Mouse (Mus musculus) forebrain, embryonic 11.5 days (tissue): Measurements from ENCODE around the gene Nfe2l1. TPM values are rescaled to one million over a fixed set of nuclear protein-coding genes. Genes with fewer than 3 reads are reported as not detected.

Experiments
- ATAC-seq: fragments of 200-750 bp; cut with Nextera tagmentation; replicated peaks from 2 replicates; pipeline ENCODE4 v1.8.0; 2017; ENCODE audit warnings: moderate TSS enrichment; ENCODE audit not compliant: low FRiP score
- DNase-seq: peaks from one replicate; pipeline ENCODE4 v3.0.0-alpha.2; 2017; ENCODE audit warnings: low spot score
- H3K27ac ChIP-seq: fragments of 300-500 bp; sonication (generic); 2 replicates; pipeline ENCODE4 v1.5.1; 2014; ENCODE audit warnings: low read depth, low read length
- H3K27me3 ChIP-seq: fragments of 300-500 bp; sonication (generic); 2 replicates; pipeline ENCODE4 v1.6.1; 2014; ENCODE audit warnings: mild to moderate bottlenecking, low read length, mixed read lengths; ENCODE audit not compliant: control insufficient read depth, insufficient read depth
- H3K36me3 ChIP-seq: fragments of 300-500 bp; sonication (generic); 2 replicates; pipeline ENCODE4 v1.6.1; 2014; ENCODE audit warnings: mild to moderate bottlenecking, low read length, moderate library complexity, mixed read lengths; ENCODE audit not compliant: control insufficient read depth, insufficient read depth
- H3K4me1 ChIP-seq: fragments of 300-500 bp; sonication (generic); replicated peaks from 2 replicates; pipeline ENCODE4 v1.6.1; 2014; ENCODE audit warnings: low read length, mixed read lengths; ENCODE audit not compliant: control insufficient read depth, insufficient read depth
- H3K4me2 ChIP-seq: fragments of 300-500 bp; sonication (generic); 2 replicates; pipeline ENCODE4 v1.6.1; 2014; ENCODE audit warnings: low read depth, mild to moderate bottlenecking, low read length, moderate library complexity, mixed read lengths; ENCODE audit not compliant: severe bottlenecking
- H3K4me3 ChIP-seq: fragments of 300-500 bp; sonication (generic); 2 replicates; pipeline ENCODE4 v1.5.1; 2014; ENCODE audit warnings: low read depth, low read length
- H3K9ac ChIP-seq: fragments of 300-500 bp; sonication (generic); 2 replicates; pipeline ENCODE4 v1.6.1; 2014; ENCODE audit warnings: low read length
- H3K9me3 ChIP-seq: fragments of 300-500 bp; sonication (generic); 2 replicates; pipeline ENCODE4 v1.6.1; 2016; ENCODE audit warnings: low read length, mixed read lengths; ENCODE audit not compliant: control insufficient read depth
- WGBS: fragments of 180-500 bp; shearing (Covaris S2); extraction: QIAGEN DNeasy Blood & Tissue Kit; methylation state at CpG from one replicate; pipeline ENCODE4 v1.1.7; 2014; 5-methylcytosine and 5-hydroxymethylcytosine counted together
- polyA plus RNA-seq: library from polyadenylated mRNA; unstranded; fragments of >200 nt; fragmentation: Nextera tagmentation; extraction: Ambion mirVana; gene quantifications from 2 replicates; pipeline ENCODE4 v1.2.1, GENCODE M21; 2014

The Nfe2l1 gene
- polyA plus RNA-seq, 1 experiment from 2014 or later: 42.9 TPM

DNA sequence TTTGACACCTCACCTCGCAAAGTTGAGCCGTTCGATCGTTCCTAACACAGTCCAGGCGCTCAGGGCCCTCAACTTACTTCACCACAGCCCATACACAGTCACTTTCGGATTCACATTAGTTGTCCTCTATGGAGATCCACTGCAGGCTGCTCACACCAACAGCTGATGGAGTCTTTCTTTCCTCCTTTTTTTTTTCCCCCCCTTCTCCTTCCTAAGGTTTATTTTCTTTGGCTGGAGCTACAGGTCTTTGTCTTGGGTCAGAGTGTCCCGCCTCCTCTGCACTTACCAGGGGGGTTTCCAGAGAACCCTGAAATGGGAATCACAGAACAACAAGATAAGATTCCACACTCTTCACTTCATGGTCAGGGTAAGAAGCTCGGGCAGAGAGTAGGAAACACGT is 1.9 kb downstream of the Nfe2l1 start:
- Histone ChIP-seq H3K9ac (no peak overlapping the region), H3K4me3 (no peak overlapping the region), H3K36me3 (no peaks in the 10 kb centered on the region), H3K4me1 (peaks cover 36% of the 10 kb centered on the region), H3K9me3 (no peaks in the 10 kb centered on the region), H3K27ac (no peak overlapping the region), H3K27me3 (no peaks in the 10 kb centered on the region), H3K4me2 (no peak overlapping the region; the same call in 1 of the 2 replicates)
- DNase-seq: no peak
- 87% methylated on average over 9 of the region's 9 CpGs for WGBS
- ATAC-seq: no peak

DNA sequence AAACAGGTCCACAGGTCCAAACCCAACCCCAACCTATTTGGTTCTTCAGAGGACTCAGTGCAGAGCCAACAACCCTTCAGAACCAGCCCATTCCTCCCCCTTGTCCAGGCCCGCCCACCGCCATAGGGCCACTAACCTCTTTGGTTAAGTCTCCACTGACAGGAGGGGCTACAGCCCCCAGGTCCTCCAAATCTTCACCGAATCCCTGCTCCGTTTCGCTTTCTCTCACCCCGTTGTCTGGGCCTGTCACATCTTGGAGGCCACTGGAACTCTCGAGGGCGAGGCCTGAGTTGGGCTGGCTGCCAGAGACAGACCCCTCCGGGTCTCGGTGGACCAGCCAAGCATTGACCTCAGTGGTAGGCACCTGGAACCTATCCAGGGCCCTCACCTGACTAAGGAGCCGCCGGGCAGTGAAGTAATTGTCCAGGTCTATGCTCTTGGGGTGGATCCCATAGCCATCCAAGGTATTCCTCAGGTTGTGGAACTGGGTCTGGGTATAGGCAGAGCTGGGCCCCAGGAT is 2.6 kb downstream of the Nfe2l1 start:
- H3K27me3 ChIP-seq: no peaks in the 10 kb centered on the region
- H3K9me3 ChIP-seq: no peaks in the 10 kb centered on the region
- ATAC-seq: no peak
- H3K4me2 ChIP-seq: peak overlapping the region; percentile 11; the same call in 1 of the 2 replicates
- no peak overlapping the region for H3K27ac ChIP-seq
- no peaks in the 10 kb centered on the region for H3K36me3 ChIP-seq
- no peak overlapping the region for H3K9ac ChIP-seq
- DNase-seq: no peak
- H3K4me3 ChIP-seq: no peak overlapping the region
- peaks cover 36% of the 10 kb centered on the region for H3K4me1 ChIP-seq
- 93% methylated on average over 12 of the region's 12 CpGs for WGBS

DNA sequence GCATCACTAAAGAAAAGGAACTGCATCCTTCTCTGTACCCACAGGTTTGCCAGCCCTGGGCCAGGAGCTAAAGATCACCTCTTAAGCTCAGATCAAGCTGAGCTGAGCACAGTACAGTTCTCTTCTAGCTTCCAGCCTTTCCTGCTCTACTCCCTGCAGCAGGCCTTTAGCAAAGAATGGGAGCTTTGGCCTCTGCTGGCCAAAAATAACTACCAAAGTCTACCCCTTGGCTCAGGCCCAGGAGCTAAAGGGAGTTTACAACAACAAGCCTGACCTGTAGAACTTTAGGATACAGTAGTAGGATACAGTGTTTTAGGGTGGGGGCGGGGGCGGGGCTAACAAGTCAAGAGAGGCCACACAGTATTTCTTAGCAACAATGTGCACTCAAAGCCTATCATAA is 3.3 kb downstream of the Nfe2l1 start:
- Histone ChIP-seq H3K27me3 (no peaks in the 10 kb centered on the region), H3K9ac (0 out of 2 replicates have a peak overlapping the region, but pooled peaks have one; percentile 27), H3K27ac (no peak overlapping the region), H3K4me1 (peaks cover 36% of the 10 kb centered on the region), H3K36me3 (peaks cover 1% of the 10 kb centered on the region; the same call in 1 of the 2 replicates), H3K9me3 (no peaks in the 10 kb centered on the region), H3K4me2 (no peak overlapping the region; the same call in 1 of the 2 replicates), H3K4me3 (no peak overlapping the region)
- ATAC-seq (no peak), DNase-seq (no peak)
- 88% methylated on average over 2 of the region's 2 CpGs for WGBS

DNA sequence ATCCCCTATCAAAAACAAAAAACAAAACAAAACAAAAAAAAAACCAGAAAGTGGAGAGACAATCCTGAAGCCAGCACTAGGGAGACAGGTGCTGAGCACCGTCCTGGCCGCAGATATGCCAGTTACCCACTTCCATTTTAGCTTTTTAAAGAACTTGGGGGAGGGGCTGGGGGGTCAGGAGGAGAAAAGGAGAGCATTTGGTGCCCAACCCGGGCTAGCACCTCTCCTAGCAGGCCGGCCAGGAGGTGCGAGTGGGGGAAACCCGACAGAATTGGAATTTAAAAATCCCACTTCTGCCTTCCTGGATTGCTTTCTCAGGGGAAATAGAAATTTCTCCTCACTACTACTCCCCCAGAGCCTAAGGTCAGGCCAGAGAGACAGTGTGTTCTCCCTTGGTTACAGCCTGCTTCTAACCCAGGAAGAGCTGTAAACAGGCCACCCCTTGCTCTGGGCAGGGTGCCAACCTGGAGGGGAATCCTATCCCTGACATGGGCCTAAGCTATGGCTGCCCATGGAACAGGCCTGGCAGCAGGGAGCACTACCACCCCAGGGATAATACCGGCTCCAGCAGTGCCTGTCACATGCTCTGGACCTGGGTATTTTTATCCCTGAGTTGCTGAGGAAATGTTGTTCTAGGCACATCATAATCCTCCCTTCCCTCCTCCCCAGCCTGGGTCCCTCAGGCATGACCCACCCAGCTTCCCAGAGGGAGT is 4.8 kb downstream of the Nfe2l1 start:
- H3K4me1 ChIP-seq: peaks cover 36% of the 10 kb centered on the region
- 53% methylated on average over 7 of the region's 7 CpGs for WGBS
- H3K9me3 ChIP-seq: no peaks in the 10 kb centered on the region
- ATAC-seq: no peak
- peak overlapping the region; percentile 84 for H3K27ac ChIP-seq
- peak overlapping the region; percentile 98 for H3K4me2 ChIP-seq
- no peaks in the 10 kb centered on the region for H3K27me3 ChIP-seq
- H3K4me3 ChIP-seq: no peak overlapping the region; the same call in 1 of the 2 replicates
- 0 out of 2 replicates have a peak overlapping the region, but pooled peaks have one; percentile 16 for H3K9ac ChIP-seq
- DNase-seq: peak; percentile 51
- peaks cover 11% of the 10 kb centered on the region for H3K36me3 ChIP-seq

DNA sequence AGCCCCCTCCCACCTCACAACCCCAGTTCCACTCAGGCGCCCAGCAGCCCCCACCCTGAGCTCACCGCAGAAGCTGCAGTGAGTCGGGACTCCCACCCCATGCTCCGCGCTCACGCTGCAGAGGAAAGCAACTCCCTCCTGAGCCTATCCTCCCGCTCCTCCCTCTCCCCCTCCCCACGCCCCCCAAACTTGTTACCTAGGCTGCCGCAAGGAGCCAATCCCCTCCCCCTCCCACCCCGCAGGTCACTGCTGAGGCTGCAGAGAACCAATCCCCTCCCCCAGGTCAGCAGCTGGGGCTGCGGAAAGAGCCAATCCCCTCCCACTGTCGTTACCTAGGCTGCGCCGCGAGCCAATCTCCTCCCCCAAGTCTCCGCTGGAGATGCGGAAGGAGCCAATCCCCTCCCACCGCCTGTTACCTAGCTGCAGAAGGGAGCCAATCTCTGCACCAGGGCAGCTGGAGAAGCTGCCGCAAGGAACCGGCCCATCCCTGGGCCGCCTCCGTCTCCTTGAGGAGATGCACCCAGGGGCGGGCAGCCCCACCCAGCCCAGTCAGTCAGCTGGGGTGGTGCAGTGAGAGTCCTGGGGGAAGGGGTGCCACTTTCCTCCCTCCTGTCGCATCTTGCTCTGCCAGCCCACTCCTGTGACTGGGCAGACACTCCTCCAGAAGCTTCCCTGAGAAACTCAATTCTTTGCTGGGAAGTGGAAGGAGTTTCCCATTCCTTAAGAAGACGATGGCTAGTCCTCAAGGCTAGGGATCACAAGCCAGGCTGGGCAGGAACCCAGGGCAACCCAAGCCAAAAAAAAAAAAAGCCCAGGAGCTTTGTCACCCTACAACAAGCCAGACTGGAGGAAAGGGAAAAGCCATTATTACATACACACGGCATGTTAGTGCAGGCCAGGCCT is 5.6 kb downstream of the Nfe2l1 start:
- 2% methylated on average over 25 of the region's 26 CpGs for WGBS
- ATAC-seq (peak; percentile 95), DNase-seq (peak; percentile 97)
- Histone ChIP-seq H3K36me3 (peaks cover 13% of the 10 kb centered on the region), H3K27me3 (no peaks in the 10 kb centered on the region), H3K4me3 (peak overlapping the region; percentile 48), H3K4me2 (peak overlapping the region; percentile 98), H3K4me1 (peaks cover 36% of the 10 kb centered on the region), H3K9me3 (no peaks in the 10 kb centered on the region), H3K9ac (peak overlapping the region; percentile 67), H3K27ac (peak overlapping the region; percentile 84)

DNA sequence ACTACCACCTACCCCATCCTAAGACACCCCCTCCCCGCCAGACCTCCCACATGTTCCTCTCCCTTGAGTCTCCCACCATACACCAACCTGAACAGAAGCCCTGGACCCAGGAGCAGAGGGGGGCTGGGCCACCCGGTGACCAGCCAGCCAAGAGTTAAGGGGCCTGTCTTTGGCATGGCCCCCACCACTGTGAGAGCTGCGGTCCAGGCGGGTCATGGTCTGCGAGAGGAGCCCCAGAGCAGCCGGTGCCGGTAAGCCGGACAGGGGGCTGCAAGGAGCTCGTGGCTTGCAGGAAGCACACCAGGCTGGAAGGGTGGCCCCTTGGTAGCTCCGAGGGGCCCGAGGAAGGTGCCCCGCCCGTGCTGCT is 6.3 kb downstream of the Nfe2l1 start:
- ATAC-seq: peak; percentile 45
- Histone ChIP-seq H3K9ac (peak overlapping the region; percentile 67), H3K4me1 (peaks cover 32% of the 10 kb centered on the region), H3K4me2 (peak overlapping the region; percentile 98), H3K36me3 (peaks cover 14% of the 10 kb centered on the region), H3K27ac (peak overlapping the region; percentile 84), H3K4me3 (peak overlapping the region; percentile 48), H3K27me3 (no peaks in the 10 kb centered on the region), H3K9me3 (no peaks in the 10 kb centered on the region)
- WGBS: 5% methylated on average over 13 of the region's 13 CpGs
- DNase-seq: no peak

DNA sequence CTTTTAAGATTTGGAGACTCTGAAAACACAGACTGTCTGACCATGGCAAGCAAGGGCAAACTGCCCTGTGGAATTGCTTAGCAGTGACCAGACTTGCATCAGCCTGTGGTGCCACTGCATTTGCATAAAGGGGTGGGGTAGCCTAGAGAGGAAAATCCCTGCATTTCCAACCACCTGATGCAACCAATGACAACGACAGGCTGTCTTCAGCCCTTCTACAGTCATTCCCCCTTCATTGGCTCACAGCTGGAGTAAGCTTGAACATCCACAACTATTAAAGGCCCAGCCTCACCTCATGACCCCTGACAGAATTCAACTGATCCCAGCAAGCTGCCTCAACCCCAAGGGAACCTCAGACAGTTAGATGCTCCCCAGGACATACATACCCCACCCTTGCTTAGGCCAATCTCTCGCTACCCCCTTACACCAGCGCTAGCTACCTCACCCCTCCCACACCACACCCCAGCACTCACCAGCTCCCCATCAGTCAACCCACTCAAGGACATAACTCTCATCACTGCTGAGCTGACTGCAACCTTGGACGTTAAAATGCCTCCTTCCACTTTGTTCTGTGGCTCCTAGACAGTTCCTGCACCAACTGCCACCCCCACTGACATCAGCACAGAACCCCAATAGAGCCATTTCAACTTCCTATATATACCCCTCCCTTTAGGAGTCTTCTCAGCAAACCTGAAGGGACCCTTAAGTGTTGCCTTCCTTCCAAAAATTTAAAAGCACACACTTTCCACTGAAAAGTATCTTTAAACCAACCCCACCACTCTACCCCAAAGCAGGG is 6.9 kb downstream of the Nfe2l1 start:
- H3K4me3 ChIP-seq: peak overlapping the region; percentile 48
- H3K4me2 ChIP-seq: peak overlapping the region; percentile 98
- peak; percentile 50 for DNase-seq
- no peaks in the 10 kb centered on the region for H3K27me3 ChIP-seq
- no peaks in the 10 kb centered on the region for H3K9me3 ChIP-seq
- ATAC-seq: no peak
- H3K4me1 ChIP-seq: peaks cover 32% of the 10 kb centered on the region
- H3K9ac ChIP-seq: peak overlapping the region; percentile 67
- no peak overlapping the region for H3K27ac ChIP-seq
- H3K36me3 ChIP-seq: peaks cover 14% of the 10 kb centered on the region
- WGBS: 45% methylated on average over 4 of the region's 4 CpGs

DNA sequence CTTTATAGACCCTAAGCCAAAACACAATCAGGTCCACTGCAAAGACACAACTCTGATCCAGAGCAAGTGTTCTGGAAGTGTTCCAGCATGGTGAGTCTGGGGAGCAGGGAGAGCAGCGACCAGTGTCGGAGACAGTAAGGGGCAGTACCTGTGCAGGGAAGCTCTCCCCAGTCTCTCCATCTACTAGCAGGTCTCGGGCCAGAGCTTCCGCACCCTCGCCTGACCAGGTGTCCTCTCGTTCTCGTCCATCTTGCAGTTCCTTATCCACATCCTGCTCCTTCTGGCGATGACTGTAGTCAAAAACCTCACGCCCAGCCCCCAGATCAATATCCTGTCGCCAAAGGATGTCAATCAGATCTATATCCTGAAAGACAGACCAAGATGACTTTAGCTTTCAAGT is 7.8 kb downstream of the Nfe2l1 start:
- DNase-seq (peak; percentile 40), ATAC-seq (no peak)
- Histone ChIP-seq H3K27ac (no peak overlapping the region), H3K9me3 (no peaks in the 10 kb centered on the region), H3K27me3 (no peaks in the 10 kb centered on the region), H3K36me3 (peaks cover 14% of the 10 kb centered on the region), H3K4me3 (no peak overlapping the region), H3K4me1 (peaks cover 26% of the 10 kb centered on the region), H3K9ac (no peak overlapping the region), H3K4me2 (no peak overlapping the region)
- 94% methylated on average over 10 of the region's 10 CpGs for WGBS
